Mouse (Mus musculus) adrenal gland, postnatal 0 days (tissue): ENCODE measurements around the gene Reps2. TPM values are rescaled to one million over a fixed set of nuclear protein-coding genes. Genes with fewer than 3 reads are reported as not detected.

ENCODE experiments used
- polyA plus RNA-seq: library from polyadenylated mRNA; unstranded; fragments of >200 nt; fragmentation: Nextera tagmentation; extraction: Ambion mirVana; gene quantifications from 2 replicates; pipeline ENCODE4 v1.2.1, GENCODE M21; 2015

Gene Reps2
- 0.59 and 0.71 TPM in 2 replicates for polyA plus RNA-seq

DNA sequence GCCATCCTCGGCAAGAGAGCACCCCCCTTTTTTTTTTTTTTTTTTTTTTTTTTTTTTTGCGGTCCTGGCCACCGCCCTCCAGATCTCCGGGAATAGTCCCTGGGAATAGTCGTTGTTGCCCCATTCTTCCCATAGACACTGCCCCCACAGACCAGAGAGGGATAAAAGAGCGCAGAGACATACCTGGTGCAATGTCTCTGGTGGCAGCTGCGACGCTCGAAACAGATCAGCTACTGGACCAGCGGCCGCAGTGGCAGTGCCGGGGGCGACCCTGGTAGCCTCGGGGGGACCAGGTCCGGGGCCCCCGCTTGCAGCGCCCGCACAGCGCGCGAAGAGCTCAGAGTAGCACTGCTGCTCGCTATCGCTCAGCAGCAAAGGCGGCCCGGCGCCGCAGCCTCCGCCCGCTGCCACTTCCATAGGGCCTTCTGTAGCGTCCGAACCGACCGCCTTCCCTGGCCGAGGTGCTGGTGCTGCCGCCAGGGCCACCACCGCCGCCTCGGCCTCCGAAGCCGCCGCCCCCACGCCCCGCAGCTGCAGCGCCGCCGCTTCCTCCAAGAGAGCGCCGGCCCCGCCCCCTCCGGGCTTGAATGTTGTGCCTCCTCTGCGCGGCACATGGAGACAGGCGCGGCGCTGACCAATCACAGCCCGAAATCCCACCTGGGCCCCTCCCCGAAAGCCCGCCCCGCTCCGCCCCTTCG, at the start of gene Reps2:
TSS of gene Reps2 (minus strand) at position 559 of the 698 bp plus-strand sequence.

Other genes with a start within 250 kb of the Reps2 start
- 228 and 306 TPM in 2 replicates for gene Rbbp7, start 116.8 kb upstream of the Reps2 start, polyA plus RNA-seq
- gene Txlng, start 185.8 kb upstream of the Reps2 start, polyA plus RNA-seq, result 9.6 and 12.8 TPM in 2 replicates
- gene Syap1, start 244.8 kb upstream of the Reps2 start, polyA plus RNA-seq, result 63.9 and 80.8 TPM in 2 replicates